Mouse (Mus musculus) testis, adult 2 months (tissue): ENCODE data around the gene Rhbdf1.

Experiments used
- CTCF ChIP-seq: fragments of 200-500 bp; IDR thresholded peaks from 2 replicates; pipeline ENCODE4 v1.5.1; 2012; ENCODE audit warnings: low read depth, mild to moderate bottlenecking, inconsistent platforms, low read length, moderate library complexity; ENCODE audit not compliant: control insufficient read depth, insufficient read depth, insufficient replicate concordance
- POLR2A ChIP-seq: fragments of 200-500 bp; IDR thresholded peaks from 2 replicates; pipeline ENCODE4 v1.6.1; 2012; ENCODE audit warnings: low read depth, mild to moderate bottlenecking, inconsistent platforms, low read length, moderate library complexity; ENCODE audit not compliant: control insufficient read depth

DNA sequence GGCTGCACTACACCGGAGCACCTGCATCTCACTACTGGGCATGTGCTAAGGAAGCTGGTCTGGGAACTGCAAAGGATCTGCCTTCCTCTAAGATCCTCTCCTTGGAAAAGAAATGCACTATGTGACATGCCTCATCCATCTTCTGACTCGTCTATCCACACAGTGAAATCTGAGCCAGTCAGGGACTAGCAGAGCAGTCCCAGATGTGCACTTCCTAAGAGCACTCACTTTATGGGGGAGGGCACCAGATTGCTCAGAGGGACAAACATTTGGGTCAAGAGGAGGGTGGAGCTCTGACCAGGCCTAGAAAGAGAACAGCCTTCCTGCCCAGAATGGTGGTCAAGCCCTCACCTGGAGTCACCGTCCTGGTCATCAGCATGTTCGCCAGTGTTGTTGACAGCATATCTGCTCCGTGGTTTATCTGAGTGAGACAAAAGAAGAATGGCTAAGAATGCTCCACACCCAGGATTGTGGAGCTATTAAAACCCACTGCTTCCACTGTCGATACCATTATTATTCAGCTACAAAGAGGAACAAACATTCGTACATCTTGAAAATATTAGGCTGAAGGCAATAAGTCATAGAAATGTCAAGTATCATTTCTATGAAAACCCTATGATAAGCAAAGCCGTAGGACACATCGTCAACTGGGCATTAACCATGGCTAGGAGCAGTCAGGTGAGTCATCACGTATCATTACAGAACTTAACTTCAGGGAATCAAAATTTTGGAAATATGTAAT lies 40.7 kb upstream of the Rhbdf1 start:
- TF ChIP-seq POLR2A (no peak), CTCF (no peak)
